Mouse (Mus musculus) megakaryocyte, embryonic 14.5 days (primary cell): Measurements from ENCODE around the gene Asb10.

Source experiments
- FLI1 ChIP-seq: IDR thresholded peaks from 2 replicates; pipeline ENCODE4 v1.6.1; 2012; ENCODE audit warnings: low read length, inconsistent platforms, mixed read lengths
- GATA1 ChIP-seq: IDR thresholded peaks from 3 replicates; pipeline ENCODE4 v1.6.1; 2012; ENCODE audit warnings: mixed read lengths, low read length, inconsistent platforms, borderline replicate concordance

GRCm38 (mm10) chr5:24551317-24551688 lies 10.5 kb upstream of the Asb10 start:
- no peak for TF ChIP-seq GATA1
- TF ChIP-seq FLI1: no peak
